Mouse (Mus musculus) lung, postnatal 0 days (tissue): ENCODE measurements at regions not wholly inside any gene's neighbourhood (a gene's known extent, or its start where the extent isn't known, plus 50 kb on each side); places are given as distances from the start of the nearest gene placed in this dataset.

Experiments used
- CTCF ChIP-seq: IDR thresholded peaks from 2 replicates; pipeline ENCODE4 v1.5.1; 2016; ENCODE audit warnings: antibody characterized with exemption, mild to moderate bottlenecking
- EP300 ChIP-seq: IDR thresholded peaks from 2 replicates; pipeline ENCODE4 v1.6.1; 2016; ENCODE audit warnings: antibody characterized with exemption, mild to moderate bottlenecking, control low read depth

- no peak for TF ChIP-seq EP300
- no peak for TF ChIP-seq CTCF
Observed at GRCm38 (mm10) chr10:43769026-43769425, 132.5 kb downstream of the Qrsl1 start.
